Mouse (Mus musculus): Measurements from ENCODE around the gene Sept9. TPM values are rescaled to one million over a fixed set of nuclear protein-coding genes. Genes with fewer than 3 reads are reported as not detected.

The Sept9 gene
- total and polyA plus RNA-seq, 2 experiments from 2014 or later: 112 TPM

- WGBS: 92% methylated on average over 11 of the region's 11 CpGs
- peaks cover 43% of the 10 kb centered on the region for H3K36me3 ChIP-seq (ENCODE audit: insufficient read depth)
- no peak overlapping the region for H3K4me2 ChIP-seq (ENCODE audit: low read depth)
- no peak for DNase-seq
- no peaks in the 10 kb centered on the region for H3K9me3 ChIP-seq (ENCODE audit: low read length)
- no peak overlapping the region for H3K27ac ChIP-seq (ENCODE audit: low read depth, low read length)
- ATAC-seq: no peak
- H3K9ac ChIP-seq: no peak overlapping the region
- H3K4me3 ChIP-seq (ENCODE audit: low read depth, low read length): no peak overlapping the region
- H3K4me1 ChIP-seq (ENCODE audit: insufficient read depth): peaks cover 17% of the 10 kb centered on the region
- no peaks in the 10 kb centered on the region for H3K27me3 ChIP-seq (ENCODE audit: insufficient read depth, low read length)
- no peak for TF ChIP-seq CTCF (IDR thresholded peaks at IDR 0.05; ENCODE audit: low read depth)
Measured at GRCm38 (mm10) chr11:117350462-117351222, 151.2 kb downstream of the Sept9 start.

- H3K4me2 ChIP-seq (ENCODE audit: low read depth): no peak overlapping the region
- 93% methylated on average over 11 of the region's 11 CpGs for WGBS
- DNase-seq (no peak), ATAC-seq (no peak)
- 0 out of 2 replicates have a peak, but pooled peaks cover 13% of the 10 kb centered on the region for H3K4me1 ChIP-seq (ENCODE audit: insufficient read depth)
- no peak overlapping the region for H3K27ac ChIP-seq (ENCODE audit: low read depth, low read length)
- TF ChIP-seq CTCF (IDR thresholded peaks at IDR 0.05; ENCODE audit: low read depth): no peak
- no peak overlapping the region for H3K9ac ChIP-seq
- no peaks in the 10 kb centered on the region for H3K9me3 ChIP-seq (ENCODE audit: low read length)
- peaks cover 66% of the 10 kb centered on the region for H3K36me3 ChIP-seq (ENCODE audit: insufficient read depth)
- H3K27me3 ChIP-seq (ENCODE audit: insufficient read depth, low read length): no peaks in the 10 kb centered on the region
- H3K4me3 ChIP-seq (ENCODE audit: low read depth, low read length): no peak overlapping the region
Measured at GRCm38 (mm10) chr11:117353126-117353525, 153.7 kb downstream of the Sept9 start.

- H3K27ac ChIP-seq (ENCODE audit: low read depth, low read length): no peak overlapping the region
- no peak overlapping the region for H3K4me3 ChIP-seq (ENCODE audit: low read depth, low read length)
- H3K9ac ChIP-seq: no peak overlapping the region
- no peak overlapping the region for H3K4me2 ChIP-seq (ENCODE audit: low read depth)
- no peak for DNase-seq
- H3K4me1 ChIP-seq (ENCODE audit: insufficient read depth): 0 out of 2 replicates have a peak, but pooled peaks cover 6% of the 10 kb centered on the region
- peaks cover 72% of the 10 kb centered on the region for H3K36me3 ChIP-seq (ENCODE audit: insufficient read depth)
- ATAC-seq: no peak
- no peaks in the 10 kb centered on the region for H3K27me3 ChIP-seq (ENCODE audit: insufficient read depth, low read length)
- no peak for TF ChIP-seq CTCF (IDR thresholded peaks at IDR 0.05; ENCODE audit: low read depth)
- no peaks in the 10 kb centered on the region for H3K9me3 ChIP-seq (ENCODE audit: low read length)
- WGBS: 88% methylated on average over 4 of the region's 4 CpGs
Measured at GRCm38 (mm10) chr11:117354107-117354506, 154.6 kb downstream of the Sept9 start.

GRCm38 (mm10) chr11:117356937-117357336, 157.5 kb downstream of the Sept9 start:
- H3K27ac ChIP-seq (ENCODE audit: low read depth, low read length): no peak overlapping the region
- no peak overlapping the region for H3K4me3 ChIP-seq (ENCODE audit: low read depth, low read length)
- no peaks in the 10 kb centered on the region for H3K9me3 ChIP-seq (ENCODE audit: low read length)
- no peak for TF ChIP-seq CTCF (IDR thresholded peaks at IDR 0.05; ENCODE audit: low read depth)
- no peaks in the 10 kb centered on the region for H3K4me1 ChIP-seq (ENCODE audit: insufficient read depth)
- DNase-seq (no peak), ATAC-seq (no peak)
- no peaks in the 10 kb centered on the region for H3K27me3 ChIP-seq (ENCODE audit: insufficient read depth, low read length)
- 79% methylated on average over 3 of the region's 3 CpGs for WGBS
- H3K36me3 ChIP-seq (ENCODE audit: insufficient read depth): peaks cover 81% of the 10 kb centered on the region
- H3K9ac ChIP-seq: no peak overlapping the region
- H3K4me2 ChIP-seq (ENCODE audit: low read depth): no peak overlapping the region

- no peak overlapping the region for H3K4me3 ChIP-seq (ENCODE audit: low read depth, low read length)
- H3K27me3 ChIP-seq (ENCODE audit: insufficient read depth, low read length): no peaks in the 10 kb centered on the region
- H3K4me2 ChIP-seq (ENCODE audit: low read depth): no peak overlapping the region
- no peaks in the 10 kb centered on the region for H3K4me1 ChIP-seq (ENCODE audit: insufficient read depth)
- no peak overlapping the region for H3K9ac ChIP-seq
- peaks cover 75% of the 10 kb centered on the region for H3K36me3 ChIP-seq (ENCODE audit: insufficient read depth)
- no peak overlapping the region for H3K27ac ChIP-seq (ENCODE audit: low read depth, low read length)
- peak; percentile 100 for TF ChIP-seq CTCF (IDR thresholded peaks at IDR 0.05; ENCODE audit: low read depth)
- H3K9me3 ChIP-seq (ENCODE audit: low read length): no peaks in the 10 kb centered on the region
- ATAC-seq (peak; percentile 94), DNase-seq (peak; percentile 98)
- 32% methylated on average over 8 of the region's 8 CpGs for WGBS
Measured at GRCm38 (mm10) chr11:117357916-117358639, 158.6 kb downstream of the Sept9 start.

GRCm38 (mm10) chr11:117359161-117359560, 159.7 kb downstream of the Sept9 start:
- 84% methylated on average over 10 of the region's 10 CpGs for WGBS
- H3K4me2 ChIP-seq (ENCODE audit: low read depth): no peak overlapping the region
- H3K36me3 ChIP-seq (ENCODE audit: insufficient read depth): peaks cover 68% of the 10 kb centered on the region
- no peak for DNase-seq
- no peak overlapping the region for H3K27ac ChIP-seq (ENCODE audit: low read depth, low read length)
- TF ChIP-seq CTCF (IDR thresholded peaks at IDR 0.05; ENCODE audit: low read depth): no peak
- no peaks in the 10 kb centered on the region for H3K9me3 ChIP-seq (ENCODE audit: low read length)
- no peak overlapping the region for H3K9ac ChIP-seq
- H3K27me3 ChIP-seq (ENCODE audit: insufficient read depth, low read length): no peaks in the 10 kb centered on the region
- no peaks in the 10 kb centered on the region for H3K4me1 ChIP-seq (ENCODE audit: insufficient read depth)
- H3K4me3 ChIP-seq (ENCODE audit: low read depth, low read length): no peak overlapping the region
- ATAC-seq: no peak

GRCm38 (mm10) chr11:117359870-117360269, 160.4 kb downstream of the Sept9 start:
- no peak overlapping the region for H3K9ac ChIP-seq
- no peaks in the 10 kb centered on the region for H3K9me3 ChIP-seq (ENCODE audit: low read length)
- WGBS: 72% methylated on average over 5 of the region's 5 CpGs
- peak; percentile 77 for DNase-seq
- peaks cover 61% of the 10 kb centered on the region for H3K36me3 ChIP-seq (ENCODE audit: insufficient read depth)
- TF ChIP-seq CTCF (IDR thresholded peaks at IDR 0.05; ENCODE audit: low read depth): peak; percentile 92
- H3K4me2 ChIP-seq (ENCODE audit: low read depth): no peak overlapping the region
- no peaks in the 10 kb centered on the region for H3K27me3 ChIP-seq (ENCODE audit: insufficient read depth, low read length)
- H3K4me1 ChIP-seq (ENCODE audit: insufficient read depth): no peaks in the 10 kb centered on the region
- no peak overlapping the region for H3K27ac ChIP-seq (ENCODE audit: low read depth, low read length)
- ATAC-seq: no peak
- H3K4me3 ChIP-seq (ENCODE audit: low read depth, low read length): no peak overlapping the region
